Mouse (Mus musculus) bone marrow macrophage, adult 2 months (primary cell): ENCODE data around the gene AB124611. TPM values are rescaled to one million over a fixed set of nuclear protein-coding genes. Genes with fewer than 3 reads are reported as not detected.

ENCODE experiments used
- H3K27ac ChIP-seq: 2 replicates; pipeline ENCODE4 v1.5.1; 2012; ENCODE audit warnings: low read depth, low read length; ENCODE audit not compliant: insufficient read depth
- H3K4me1 ChIP-seq: 2 replicates; pipeline ENCODE4 v1.6.1; 2012; ENCODE audit warnings: low read length; ENCODE audit not compliant: control insufficient read depth, insufficient read depth
- H3K4me3 ChIP-seq: 2 replicates; pipeline ENCODE4 v1.5.1; 2012; ENCODE audit warnings: mild to moderate bottlenecking, low read length, moderate library complexity; ENCODE audit not compliant: insufficient read depth
- CTCF ChIP-seq: IDR thresholded peaks from 2 replicates; pipeline ENCODE4 v1.5.1; 2012; ENCODE audit warnings: low read depth, mild to moderate bottlenecking, low read length, moderate library complexity
- POLR2A ChIP-seq: IDR thresholded peaks from 2 replicates; pipeline ENCODE4 v1.6.1; 2012; ENCODE audit warnings: mild to moderate bottlenecking, low read depth, low read length, borderline replicate concordance
- polyA plus RNA-seq: library from polyadenylated mRNA; stranded (reverse); fragments of >200 nt; gene quantifications from 2 replicates; pipeline ENCODE4 v1.2.4, GENCODE M21; 2012; ENCODE audit not compliant: missing spikeins, insufficient read depth, insufficient read length

AB124611 gene
- polyA plus RNA-seq, 1 experiment, result 156 TPM

DNA sequence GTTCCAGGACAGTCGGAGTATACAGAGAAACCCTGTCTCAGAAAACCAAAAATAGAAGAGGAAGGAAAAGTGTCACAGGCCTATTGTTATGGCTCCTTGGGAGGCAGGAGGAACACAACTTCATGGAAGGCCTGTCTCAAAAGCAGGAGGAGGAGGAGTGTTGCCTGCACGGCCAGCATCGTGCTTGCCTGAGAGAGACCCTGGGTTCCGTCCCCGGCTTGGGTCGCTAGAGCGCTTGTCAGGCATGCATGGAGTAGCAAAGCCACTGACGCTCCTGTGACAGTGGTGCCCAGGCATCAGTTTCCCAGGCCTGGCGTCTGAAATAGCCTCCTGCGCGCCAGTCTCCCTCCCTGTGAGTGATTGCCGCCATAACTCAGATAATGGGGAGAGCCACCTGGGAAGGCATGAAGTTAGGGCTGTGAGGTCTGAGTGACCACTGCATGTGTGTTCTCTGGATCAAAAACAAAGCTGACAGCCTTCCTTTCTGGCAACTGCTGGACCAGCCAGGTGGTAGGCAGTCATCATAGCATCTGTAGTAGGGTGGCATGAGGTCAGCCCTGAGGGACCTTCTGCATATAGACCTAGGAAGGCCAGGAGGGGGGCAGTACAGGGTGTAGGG, 27.6 kb upstream of the AB124611 start:
- H3K4me3 ChIP-seq, result no peak overlapping the region
- H3K4me1 ChIP-seq, result peaks cover 50% of the 10 kb centered on the region
- peak overlapping the region; percentile 75 for H3K27ac ChIP-seq
- no peak for TF ChIP-seq POLR2A
- no peak for TF ChIP-seq CTCF

DNA sequence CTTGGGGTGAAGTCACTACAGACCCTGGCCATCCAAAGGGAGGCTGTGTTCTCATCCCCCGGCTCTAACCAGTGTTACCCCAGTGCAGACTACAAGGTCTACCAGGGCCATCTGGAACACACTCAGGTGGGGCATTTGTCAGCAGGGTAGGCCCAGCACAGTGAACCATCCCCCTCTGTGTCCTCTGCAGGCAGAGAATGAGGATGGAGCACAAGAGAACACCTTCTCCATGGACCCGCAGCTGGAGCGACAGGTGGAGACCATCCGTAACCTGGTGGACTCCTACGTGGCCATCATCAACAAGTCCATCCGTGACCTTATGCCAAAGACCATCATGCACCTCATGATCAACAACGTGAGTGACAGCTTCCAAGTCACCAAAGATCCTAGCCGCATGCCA, 22.6 kb upstream of the AB124611 start:
- TF ChIP-seq CTCF, result no peak
- no peak for TF ChIP-seq POLR2A
- Histone ChIP-seq H3K27ac (no peak overlapping the region), H3K4me3 (no peak overlapping the region), H3K4me1 (peaks cover 5% of the 10 kb centered on the region)

DNA sequence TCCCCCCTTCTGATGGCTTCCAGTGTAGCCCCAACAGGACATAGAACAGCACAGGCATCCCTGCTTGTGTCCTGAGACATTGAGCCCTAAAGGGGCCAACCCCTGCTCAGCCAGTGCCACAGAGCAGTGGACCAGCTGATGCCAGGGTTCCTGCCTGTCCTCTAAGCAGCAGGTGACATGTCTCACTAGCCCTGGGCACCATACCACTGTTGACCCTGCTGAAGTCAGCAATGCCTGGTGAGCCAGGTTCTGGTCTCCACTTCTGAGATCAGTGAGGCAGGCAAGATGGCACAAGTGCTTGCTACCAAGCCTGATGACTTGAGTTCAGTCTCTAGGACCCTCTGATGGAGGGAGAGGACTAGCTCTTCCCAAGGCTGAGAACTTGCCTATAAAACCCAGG, 20.2 kb upstream of the AB124611 start:
- Histone ChIP-seq H3K27ac (no peak overlapping the region), H3K4me1 (peaks cover 5% of the 10 kb centered on the region), H3K4me3 (no peak overlapping the region)
- TF ChIP-seq CTCF (no peak), POLR2A (no peak)

DNA sequence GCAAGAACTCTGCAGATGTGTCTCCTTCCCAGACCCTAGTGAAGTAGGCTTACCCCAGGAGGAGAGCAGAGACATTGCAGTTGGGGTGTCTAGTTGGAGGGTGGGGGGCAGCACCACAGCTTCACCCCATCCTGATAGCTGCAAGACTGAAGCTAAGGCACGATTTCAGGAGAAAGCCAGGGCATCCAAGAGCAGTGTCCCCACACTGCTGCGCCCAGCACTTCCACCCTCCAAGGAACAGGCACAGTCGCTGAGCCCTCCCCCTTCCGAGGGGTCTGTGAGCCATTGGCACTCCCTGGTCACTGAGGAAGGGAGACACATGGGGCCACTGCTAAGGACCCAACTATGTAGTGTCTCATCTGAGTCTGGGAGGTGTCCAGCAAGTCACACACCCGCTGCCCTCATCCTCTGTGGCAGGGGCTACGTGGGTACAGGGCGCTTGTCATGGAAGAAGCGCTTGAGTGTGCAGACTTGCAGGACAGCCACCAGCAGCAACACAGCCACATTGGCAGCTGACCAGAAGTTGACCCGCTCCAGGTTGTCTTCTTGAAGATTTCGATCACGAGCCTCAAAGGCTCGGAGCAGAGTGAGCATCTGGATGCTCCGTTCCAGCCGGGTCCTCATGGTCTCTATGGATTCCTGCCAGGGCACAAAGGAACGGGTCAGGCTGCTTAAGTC, 18.1 kb upstream of the AB124611 start:
- Histone ChIP-seq H3K4me3 (no peak overlapping the region), H3K27ac (no peak overlapping the region), H3K4me1 (peaks cover 10% of the 10 kb centered on the region)
- TF ChIP-seq POLR2A (no peak), CTCF (no peak)

GRCm38 (mm10) chr9:21508871-21509404, 17.0 kb upstream of the AB124611 start:
- TF ChIP-seq POLR2A (no peak), CTCF (no peak)
- peaks cover 10% of the 10 kb centered on the region for H3K4me1 ChIP-seq
- H3K27ac ChIP-seq, result no peak overlapping the region
- peak overlapping the region; percentile 86 for H3K4me3 ChIP-seq

GRCm38 (mm10) chr9:21509772-21510688, 15.9 kb upstream of the AB124611 start, which contains the start of gene Tmed1:
Gene Tmed1 (minus strand): TSS chr9:21510252.
- Histone ChIP-seq H3K4me3 (peak within 1 kb of the TSS; percentile 86), H3K27ac (peak within 1 kb of the TSS; percentile 92), H3K4me1 (peaks cover 12% of the 10 kb centered on the region)
- TF ChIP-seq POLR2A, result no peak
- no peak for TF ChIP-seq CTCF

DNA sequence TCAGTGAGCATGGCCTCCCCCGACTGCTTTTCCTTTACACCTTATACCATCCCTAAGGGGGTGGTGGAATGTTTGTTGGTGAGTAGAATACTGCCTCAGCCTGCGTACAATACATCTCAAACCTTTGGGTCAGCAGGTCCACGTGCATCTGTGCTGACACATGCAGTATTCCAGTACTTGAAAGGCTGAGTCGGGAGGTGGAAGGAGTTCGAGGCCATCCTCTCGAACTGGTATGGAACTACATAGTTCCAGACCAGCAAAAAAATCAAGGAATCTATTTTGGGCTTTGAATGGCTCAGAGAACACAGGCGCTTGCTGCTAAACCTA, 15.3 kb upstream of the AB124611 start:
- H3K4me3 ChIP-seq, result peak overlapping the region; percentile 86
- no peak for TF ChIP-seq POLR2A
- no peak for TF ChIP-seq CTCF
- peaks cover 18% of the 10 kb centered on the region for H3K4me1 ChIP-seq
- H3K27ac ChIP-seq, result peak overlapping the region; percentile 50

DNA sequence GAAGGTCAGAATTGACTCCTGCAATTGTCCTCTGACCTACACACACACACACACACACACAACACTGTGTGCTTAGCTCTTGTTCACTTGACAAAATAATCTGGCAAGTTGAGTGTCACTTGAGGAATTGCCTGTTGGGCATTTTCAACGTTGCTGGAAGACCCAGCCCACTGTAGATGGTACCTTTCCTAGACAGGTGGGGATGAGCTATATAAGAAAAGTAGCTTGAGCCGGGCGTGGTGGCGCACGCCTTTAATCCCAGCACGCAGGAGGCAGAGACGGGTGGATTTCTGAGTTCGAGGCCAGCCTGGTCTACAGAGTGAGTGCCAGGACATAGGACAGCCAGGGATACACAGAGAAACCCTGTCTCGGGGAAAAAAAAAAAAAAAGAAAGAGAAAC, 14.9 kb upstream of the AB124611 start:
- peak overlapping the region; percentile 86 for H3K4me3 ChIP-seq
- H3K4me1 ChIP-seq, result peaks cover 20% of the 10 kb centered on the region
- TF ChIP-seq POLR2A (no peak), CTCF (no peak)
- peak overlapping the region; percentile 50 for H3K27ac ChIP-seq

DNA sequence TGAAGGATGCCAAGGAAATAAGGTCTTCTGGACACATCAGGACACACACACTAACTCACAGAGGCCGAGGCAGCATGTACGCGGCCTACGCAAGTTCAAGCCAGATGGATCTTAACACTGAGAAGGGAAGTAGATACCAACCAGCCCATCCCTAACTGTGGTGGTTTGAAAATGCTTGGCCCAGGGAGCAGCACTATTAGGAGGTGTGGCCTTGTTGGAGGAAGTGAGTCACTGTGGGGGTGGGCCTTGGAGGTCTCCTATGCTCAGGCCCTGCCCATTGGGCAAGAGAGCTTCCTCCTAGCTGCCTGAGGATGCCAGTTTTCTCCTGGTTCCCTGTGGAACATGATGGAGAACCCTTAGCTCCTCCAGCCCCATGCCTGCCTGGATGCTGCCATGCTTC, 12.5 kb upstream of the AB124611 start:
- no peak for TF ChIP-seq CTCF
- TF ChIP-seq POLR2A, result no peak
- Histone ChIP-seq H3K4me1 (peaks cover 20% of the 10 kb centered on the region), H3K4me3 (no peak overlapping the region), H3K27ac (no peak overlapping the region)
